Mouse (Mus musculus) Patski (cell line): ENCODE results near the gene Vcan. TPM values are rescaled to one million over a fixed set of nuclear protein-coding genes. Genes with fewer than 3 reads are reported as not detected.

Experiments
- ATAC-seq: fragments of 100-300 bp; one replicate; pipeline ENCODE4 v1.8.0; 2021
- CTCF ChIA-PET: fragments of 350-600 bp; sonication (Branson Sonifier 250); formaldehyde crosslinking; loops from one replicate; lab custom pipeline; 2022; ENCODE audit warnings: inconsistent platforms; lab: Charles Lee
- POLR2A ChIA-PET: fragments of 350-600 bp; sonication (Branson Sonifier 250); formaldehyde crosslinking; loops from one replicate; lab custom pipeline; 2022; ENCODE audit warnings: antibody characterized with exemption, inconsistent platforms; lab: Charles Lee
- DNase-seq: peaks from one replicate; pipeline ENCODE4 v3.0.0-alpha.2; 2011; ENCODE audit warnings: low read depth, low spot score
- H3K27me3 ChIP-seq: fragments of 371-371 bp; one replicate; pipeline ENCODE4 v1.5.1; 2021
- CTCF ChIP-seq: fragments of 100-300 bp; IDR thresholded peaks from one replicate; pipeline ENCODE4 v1.5.1; 2021
- in situ Hi-C: fragments of 300-500 bp; cut with MboI; formaldehyde crosslinking; loops from 3 replicates; pipeline ENCODE4 v1.11.1; 2018; ENCODE audit warnings: low pct_unique_long_range_greater_than_20kb, mixed read lengths
- polyA plus RNA-seq: library from polyadenylated mRNA; unstranded; gene quantifications from one replicate; pipeline ENCODE4 v1.2.3, GENCODE M21; 2021

Gene Vcan
- polyA plus RNA-seq, 1 experiment from 2014 or later: 13.0 TPM

DNA sequence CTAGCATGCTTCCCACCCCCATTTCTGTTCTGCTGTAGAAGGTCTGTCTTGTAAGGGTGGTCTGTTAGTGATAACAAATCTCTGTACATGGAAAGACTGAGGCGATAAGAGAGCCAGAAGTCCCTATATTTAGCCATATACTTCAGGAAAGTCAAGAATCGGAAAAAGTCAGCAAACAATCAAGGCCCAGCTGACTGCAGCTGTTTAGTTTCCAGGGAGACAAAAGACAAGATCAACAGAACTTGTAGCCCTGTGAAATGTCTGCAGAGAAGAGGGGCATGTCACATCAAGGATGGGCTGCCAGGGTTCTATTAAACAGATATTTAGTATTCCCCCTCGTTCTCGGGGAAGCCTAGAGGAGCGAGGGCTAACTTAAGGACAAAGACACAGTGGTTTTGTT lies 7.2 kb downstream of the Vcan start:
- CTCF ChIA-PET: interaction anchor here (0.9 kb wide), 1 partner anchor 63 kb away, joined by 3 read pairs; no protein-coding TSS in a partner anchor
- POLR2A ChIA-PET: no interaction called here
- DNase-seq (no peak), ATAC-seq (no peak)
- no peaks in the 10 kb centered on the region for H3K27me3 ChIP-seq
- in situ Hi-C loops: no loop called here
- no peak for TF ChIP-seq CTCF

DNA sequence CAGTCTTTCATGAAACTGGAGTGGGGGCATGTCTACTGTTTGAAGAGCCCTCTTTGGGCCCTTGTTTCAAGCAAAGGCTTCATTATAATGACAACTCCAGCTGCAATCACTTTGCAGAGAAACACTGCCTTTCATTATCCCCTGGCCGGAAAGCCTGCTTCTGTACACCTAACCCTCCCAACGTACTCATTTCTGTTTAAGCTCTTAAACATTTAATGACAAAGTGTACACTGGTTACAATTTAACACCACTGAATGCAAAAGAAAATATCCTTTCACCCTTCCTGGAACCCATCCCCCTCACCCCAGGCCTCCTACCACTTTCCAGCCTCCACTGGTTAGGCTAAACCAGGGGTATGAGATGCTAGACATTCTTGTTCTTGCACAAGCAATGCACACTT lies 15.8 kb downstream of the Vcan start:
- H3K27me3 ChIP-seq: no peaks in the 10 kb centered on the region
- DNase-seq: no peak
- no peak for TF ChIP-seq CTCF
- in situ Hi-C loops: no loop called here
- CTCF ChIA-PET: interaction anchor here (1.8 kb wide), 1 partner anchor 1114 kb away, joined by 4 read pairs; no protein-coding TSS in a partner anchor
- POLR2A ChIA-PET: no interaction called here
- no peak for ATAC-seq

- POLR2A ChIA-PET: no interaction called here
- DNase-seq: no peak
- in situ Hi-C loops: no loop called here
- peak; percentile 68 for TF ChIP-seq CTCF
- CTCF ChIA-PET: interaction anchor here (1.0 to 1.7 kb wide), 5 partner anchors 10 to 52 kb away, joined by 3 to 8 read pairs (median 3); no protein-coding TSS in a partner anchor
- H3K27me3 ChIP-seq: no peaks in the 10 kb centered on the region
- peak; percentile 83 for ATAC-seq
Measured at GRCm38 (mm10) chr13:89720497-89720896, 21.8 kb downstream of the Vcan start.

DNA sequence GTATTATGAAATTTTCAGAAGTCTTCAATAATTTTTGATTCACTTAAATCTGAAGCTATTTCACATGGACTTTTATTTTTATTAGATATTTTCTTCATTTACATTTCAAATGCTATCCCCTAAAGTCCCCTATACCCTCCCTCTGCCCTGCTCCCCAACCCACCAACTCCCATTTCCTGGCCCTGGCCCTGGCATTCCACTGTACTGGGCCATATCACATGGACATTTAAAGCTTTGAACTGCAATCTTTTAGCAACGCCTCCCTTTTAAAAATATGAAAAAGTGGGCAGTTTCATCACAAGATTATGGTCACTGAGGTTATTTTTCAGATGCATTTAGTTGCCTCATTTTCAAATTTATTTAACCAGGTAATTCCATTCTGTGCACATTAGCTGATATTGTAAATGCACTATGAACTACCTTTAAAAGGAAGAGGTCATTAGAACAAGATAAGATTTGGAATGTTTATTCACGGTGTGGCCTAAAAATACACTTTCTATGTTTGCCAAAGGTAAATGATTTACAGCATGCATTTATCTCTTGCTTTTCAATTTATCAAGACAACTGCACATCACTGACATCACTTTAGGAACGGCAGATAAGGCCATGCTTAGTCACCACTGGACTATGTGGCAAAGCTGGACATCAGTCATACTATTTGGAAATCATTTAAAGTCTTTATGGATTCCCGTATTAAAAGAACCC lies 32.7 kb downstream of the Vcan start:
- in situ Hi-C loops: no loop called here
- no peak for TF ChIP-seq CTCF

DNA sequence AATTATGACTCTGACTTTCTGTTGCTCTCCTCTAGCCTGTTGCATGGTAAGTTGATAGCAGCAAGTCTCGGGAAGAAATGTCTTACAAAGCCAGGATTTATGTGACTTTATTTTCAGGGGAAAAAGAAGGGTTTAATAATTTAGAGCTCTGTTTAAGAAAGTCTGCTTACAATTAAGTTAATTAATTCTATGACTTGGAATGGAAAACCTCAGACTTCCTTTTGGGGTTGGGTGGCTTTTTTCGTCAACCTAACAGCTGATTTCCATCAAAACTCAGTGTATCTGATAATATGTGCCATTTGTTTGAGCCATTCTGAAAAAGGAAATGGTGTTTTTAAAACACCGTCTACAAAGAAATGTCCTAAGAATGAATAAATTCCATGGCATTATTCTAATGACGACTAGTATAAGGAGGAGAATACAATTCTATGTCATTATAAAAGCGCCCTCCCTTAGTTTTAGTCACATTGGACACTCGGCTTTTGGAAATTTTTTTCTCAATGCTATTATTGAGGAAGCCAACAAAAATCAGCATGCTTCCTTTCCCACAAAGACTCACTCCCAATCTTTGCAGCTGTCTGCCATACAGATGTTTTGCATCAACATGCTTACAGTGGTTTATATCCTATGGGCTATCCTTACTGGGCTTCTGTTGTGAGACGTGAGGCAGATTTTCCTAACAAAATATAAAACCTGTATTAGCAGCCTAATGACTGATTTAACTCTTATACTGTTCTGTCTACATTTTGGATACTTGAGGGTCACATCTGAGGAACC lies 34.0 kb downstream of the Vcan start:
- H3K27me3 ChIP-seq: no peaks in the 10 kb centered on the region
- DNase-seq: no peak
- no peak for TF ChIP-seq CTCF
- POLR2A ChIA-PET: no interaction called here
- CTCF ChIA-PET: no interaction called here
- ATAC-seq: no peak
- in situ Hi-C loops: no loop called here

More for the DNA sequence above, 32.7 kb downstream of the Vcan start:
- DNase-seq: no peak
- ChIA-PET CTCF (interaction anchor here (1.1 kb wide), 1 partner anchor 658 kb away, joined by 3 read pairs; no protein-coding TSS in a partner anchor), POLR2A (interaction anchor here (0.6 kb wide), 1 partner anchor 1164 kb away, joined by 3 read pairs; no protein-coding TSS in a partner anchor)
- no peak for ATAC-seq
- H3K27me3 ChIP-seq: no peaks in the 10 kb centered on the region

- in situ Hi-C loops: no loop called here
- ChIA-PET CTCF (interaction anchor here (1.0 to 2.9 kb wide), 2 partner anchors 13 to 35 kb away, joined by 3 to 5 read pairs; no protein-coding TSS in a partner anchor), POLR2A (no interaction called here)
- DNase-seq (no peak), ATAC-seq (no peak)
- no peaks in the 10 kb centered on the region for H3K27me3 ChIP-seq
- no peak for TF ChIP-seq CTCF
Measured at GRCm38 (mm10) chr13:89702395-89702794, 39.9 kb downstream of the Vcan start.

GRCm38 (mm10) chr13:89699998-89700555 lies 42.2 kb downstream of the Vcan start:
- ChIA-PET CTCF (interaction anchor here (0.7 to 2.9 kb wide), 3 partner anchors 11 to 21 kb away, joined by 3 to 5 read pairs (median 3); no protein-coding TSS in a partner anchor), POLR2A (no interaction called here)
- H3K27me3 ChIP-seq: no peaks in the 10 kb centered on the region
- TF ChIP-seq CTCF: no peak
- ATAC-seq (no peak), DNase-seq (no peak)
- in situ Hi-C loops: no loop called here

DNA sequence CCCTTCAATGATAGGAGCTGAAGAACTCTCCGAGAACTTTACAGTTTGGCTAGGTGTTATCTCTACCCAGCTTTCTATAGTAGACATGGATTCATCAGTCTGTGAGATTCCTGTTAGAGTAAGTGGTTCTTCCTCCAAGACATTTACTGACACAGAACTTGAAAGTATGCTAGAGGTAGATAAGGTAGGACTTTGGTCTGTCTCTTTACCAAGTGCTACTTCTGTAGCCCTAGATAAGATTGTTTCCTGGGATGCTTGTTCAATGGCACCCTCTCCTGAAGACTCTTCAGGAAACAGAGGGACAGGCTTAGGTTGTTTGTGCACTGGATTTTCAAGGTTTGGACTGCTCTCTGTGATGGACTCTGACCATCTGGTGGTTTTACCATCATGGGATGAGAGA lies 49.7 kb downstream of the Vcan start:
- no peak for TF ChIP-seq CTCF
- in situ Hi-C loops: no loop called here
- ChIA-PET POLR2A (no interaction called here), CTCF (no interaction called here)
- ATAC-seq (no peak), DNase-seq (no peak)
- H3K27me3 ChIP-seq: no peaks in the 10 kb centered on the region

DNA sequence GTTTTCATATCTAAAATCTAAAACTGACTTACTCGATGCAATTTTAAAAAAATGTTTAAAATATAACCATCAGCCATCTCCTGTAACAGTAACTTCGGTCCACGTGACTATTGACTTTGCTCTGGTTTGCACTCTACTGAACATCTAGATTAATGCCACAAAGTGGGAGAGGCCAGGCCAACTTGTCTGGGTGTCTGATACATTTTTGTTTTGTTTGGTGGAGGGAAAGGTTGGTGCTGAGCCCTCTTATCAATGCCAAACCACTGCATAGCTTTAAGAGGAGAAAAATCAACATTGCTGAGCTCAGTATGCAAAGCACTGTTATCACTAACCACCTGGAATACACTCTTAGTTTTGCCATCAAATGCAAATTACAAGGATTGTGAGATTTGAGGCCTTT lies 58.8 kb downstream of the Vcan start:
- POLR2A ChIA-PET: no interaction called here
- in situ Hi-C loops: no loop called here
- ATAC-seq (no peak), DNase-seq (no peak)
- H3K27me3 ChIP-seq: no peaks in the 10 kb centered on the region
- CTCF ChIA-PET: no interaction called here
- TF ChIP-seq CTCF: no peak

DNA sequence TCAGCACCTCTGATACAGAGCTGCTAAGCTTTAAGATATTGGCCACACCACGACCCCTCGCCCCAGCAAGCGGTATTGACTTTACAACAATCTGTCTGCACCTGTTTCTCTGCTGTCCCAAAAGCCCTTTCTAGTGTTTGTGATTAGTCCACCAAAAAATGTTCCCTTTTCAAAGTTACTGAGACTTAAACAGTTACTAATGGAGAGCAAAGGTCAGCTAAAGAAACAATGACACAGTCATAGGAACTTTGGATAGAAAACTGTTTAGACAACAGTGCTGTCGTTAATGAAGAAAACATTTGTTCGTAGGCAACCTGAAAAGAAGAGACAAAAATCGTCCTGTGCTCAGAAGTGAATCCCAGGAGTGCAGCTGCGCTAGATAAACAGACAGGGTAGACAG lies 60.1 kb downstream of the Vcan start:
- ATAC-seq (no peak), DNase-seq (no peak)
- no peak for TF ChIP-seq CTCF
- ChIA-PET POLR2A (interaction anchor here (0.5 kb wide), 1 partner anchor 1199 kb away, joined by 6 read pairs; no protein-coding TSS in a partner anchor), CTCF (interaction anchor here (1.8 to 1.9 kb wide), 2 partner anchors 11 to 15 kb away, joined by 5 to 7 read pairs; no protein-coding TSS in a partner anchor)
- in situ Hi-C loops: no loop called here
- no peaks in the 10 kb centered on the region for H3K27me3 ChIP-seq
